Mouse (Mus musculus) liver, postnatal 0 days (tissue): Measurements from ENCODE around the gene Cenpa.

Source experiments
- CTCF ChIP-seq: sonication (generic); IDR thresholded peaks from 2 replicates; pipeline ENCODE4 v1.5.1; 2016; ENCODE audit warnings: antibody characterized with exemption, low read depth
- EP300 ChIP-seq: IDR thresholded peaks from 2 replicates; pipeline ENCODE4 v1.6.1; 2016; ENCODE audit warnings: antibody characterized with exemption, low read depth, mild to moderate bottlenecking

GRCm38 (mm10) chr5:30668637-30669495, 2.3 kb downstream of the Cenpa start:
- TF ChIP-seq CTCF (peak; percentile 23; the same call in 1 of the 2 replicates), EP300 (no peak)
